Mouse (Mus musculus) heart, postnatal 10 days (tissue): ENCODE results near the gene Krt88. TPM values are rescaled to one million over a fixed set of nuclear protein-coding genes. Genes with fewer than 3 reads are reported as not detected.

ENCODE experiments used
- DNase-seq, 2 experiments: peaks; one replicate each; pipeline ENCODE4 v3.0.0; 2021
- intact Hi-C: fragments of 180-260 bp; cut with DNase I; formaldehyde crosslinking; loops from one replicate; pipeline ENCODE4 v1.15.1; 2025
- total RNA-seq, 2 experiments: library from RNA; stranded (reverse); gene quantifications; 2 replicates each; pipeline ENCODE4 v1.2.3; 2021

Krt88 gene
- total RNA-seq, 2 experiments from 2014 or later: not detected

- DNase-seq: no peak
- intact Hi-C loops: no loop called here
These were observed 21.5 kb downstream of the Krt88 start for GRCm38 (mm10) chr15:101469093-101469492.

GRCm38 (mm10) chr15:101472952-101473528, 25.5 kb downstream of the Krt88 start, which contains the start of gene Krt86:
Krt86 (plus strand) TSS chr15:101473478.
- peak; percentile 22 to 62 for DNase-seq
- intact Hi-C loops: no loop called here

- peak; percentile 26 to 56 for DNase-seq
- intact Hi-C loops: no loop called here
These were observed 31.6 kb downstream of the Krt88 start for GRCm38 (mm10) chr15:101479007-101479665.

GRCm38 (mm10) chr15:101479666-101480060, 32.1 kb downstream of the Krt88 start:
- no peak for DNase-seq
- intact Hi-C loops: no loop called here

GRCm38 (mm10) chr15:101482056-101482455, 34.5 kb downstream of the Krt88 start:
- intact Hi-C loops: no loop called here
- no peak for DNase-seq

GRCm38 (mm10) chr15:101483646-101484045, 36.1 kb downstream of the Krt88 start:
- no peak for DNase-seq
- intact Hi-C loops: no loop called here

- DNase-seq: no peak
- intact Hi-C loops: no loop called here
These were observed 37.4 kb downstream of the Krt88 start for GRCm38 (mm10) chr15:101484939-101485338.

GRCm38 (mm10) chr15:101485911-101486635, 38.5 kb downstream of the Krt88 start:
- DNase-seq: no peak
- intact Hi-C loops: no loop called here

GRCm38 (mm10) chr15:101491431-101491830, 43.9 kb downstream of the Krt88 start, which contains the start of gene Krt83:
Krt83 (minus strand) TSS chr15:101491512.
- intact Hi-C loops: no loop called here

GRCm38 (mm10) chr15:101492718-101493117, 45.2 kb downstream of the Krt88 start:
- no peak for DNase-seq
- intact Hi-C loops: no loop called here

More at GRCm38 (mm10) chr15:101491431-101491830, 43.9 kb downstream of the Krt88 start, which contains the start of gene Krt83:
- no peak for DNase-seq

GRCm38 (mm10) chr15:101493713-101494112, 46.2 kb downstream of the Krt88 start:
- no peak for DNase-seq
- intact Hi-C loops: no loop called here

GRCm38 (mm10) chr15:101494203-101494602, 46.7 kb downstream of the Krt88 start:
- intact Hi-C loops: no loop called here
- DNase-seq: peak in 1 of 2 experiments; percentile 19

- DNase-seq: no peak
- intact Hi-C loops: no loop called here
These were observed 47.7 kb downstream of the Krt88 start for GRCm38 (mm10) chr15:101495266-101495665.

- intact Hi-C loops: loop anchor here (1.0 kb wide), 1 partner anchor 158 kb away; no protein-coding TSS in a partner anchor
These were observed 49.6 kb downstream of the Krt88 start for GRCm38 (mm10) chr15:101497181-101497580.

More at GRCm38 (mm10) chr15:101497181-101497580, 49.6 kb downstream of the Krt88 start:
- DNase-seq: peak; percentile 35 to 49

Other genes with a start within 250 kb of the Krt88 start
- gene Grasp, start 223.6 kb upstream of the Krt88 start, total RNA-seq: 10 to 100 TPM; 14.9 to 18.0 TPM
- gene Nr4a1, start 193.5 kb upstream of the Krt88 start, total RNA-seq: 10 to 100 TPM; 16.8 to 20.4 TPM
- 10 to 100 TPM; 24.1 to 28.2 TPM for gene Atg101, start 163.5 kb upstream of the Krt88 start, total RNA-seq
- 1 to 10 TPM; 2.3 to 3.6 TPM for gene 6030408B16Rik, start 154.5 kb upstream of the Krt88 start, total RNA-seq
- 1 to 10 TPM; 1.7 to 2.2 TPM for gene Krt80, start 77.6 kb upstream of the Krt88 start, total RNA-seq
- 1 to 10 TPM; 3.8 to 4.5 TPM for gene Krt7, start 36.7 kb upstream of the Krt88 start, total RNA-seq
- not detected for gene Krt87, start 8.9 kb upstream of the Krt88 start, total RNA-seq
- not detected for gene Krt81, start 16.0 kb downstream of the Krt88 start, total RNA-seq
- gene Krt86, start 25.7 kb downstream of the Krt88 start, total RNA-seq: not detected
- gene Krt83, start 43.8 kb downstream of the Krt88 start, total RNA-seq: not detected
- gene Gm49425, start 69.5 kb downstream of the Krt88 start, total RNA-seq: not detected
- not detected for gene Krt84, start 85.1 kb downstream of the Krt88 start, total RNA-seq
- gene Krt82, start 102.9 kb downstream of the Krt88 start, total RNA-seq: not detected
- not detected for gene Krt90, start 115.2 kb downstream of the Krt88 start, total RNA-seq
- not detected for gene Krt75, start 126.2 kb downstream of the Krt88 start, total RNA-seq
- not detected for gene Gm5414, start 180.4 kb downstream of the Krt88 start, total RNA-seq
- not detected for gene Gm5478, start 199.6 kb downstream of the Krt88 start, total RNA-seq
- under 1 TPM; 0.12 to 0.15 TPM for gene Krt6b, start 232.5 kb downstream of the Krt88 start, total RNA-seq
- gene Krt6a, start 246.6 kb downstream of the Krt88 start, total RNA-seq: not detected